Mouse (Mus musculus) heart, postnatal 25 days (tissue): Measurements from ENCODE around the gene Icmt. TPM values are rescaled to one million over a fixed set of nuclear protein-coding genes. Genes with fewer than 3 reads are reported as not detected.

ENCODE experiments used
- DNase-seq: peaks from one replicate; pipeline ENCODE4 v3.0.0; 2022; ENCODE audit warnings: low spot score
- intact Hi-C: fragments of 180-260 bp; cut with DNase I; formaldehyde crosslinking; loops from one replicate; pipeline ENCODE4 v1.15.1; 2025
- total RNA-seq, 2 experiments: library from RNA; stranded (reverse); gene quantifications; 2 replicates each; pipeline ENCODE4 v1.2.3; 2021

The Icmt gene
- total RNA-seq, 2 experiments from 2014 or later = 25.2 to 26.7 TPM

GRCm38 (mm10) chr4:152355672-152356071 is 58.6 kb downstream of the Icmt start:
- intact Hi-C loops = no loop called here
- no peak for DNase-seq

Other genes starting within 250 kb of the Icmt start
- gene Plekhg5, start 224.7 kb upstream of the Icmt start, total RNA-seq = 10 to 100 TPM; 18.7 to 18.9 TPM
- 1 to 10 TPM; 2.9 to 3.0 TPM for gene Tnfrsf25, start 181.3 kb upstream of the Icmt start, total RNA-seq
- 1 to 10 TPM; 1.7 to 2.2 TPM for gene Espn, start 144.9 kb upstream of the Icmt start, total RNA-seq
- gene Hes2, start 138.4 kb upstream of the Icmt start, total RNA-seq = not detected
- 10 to 100 TPM; 53.4 to 58.8 TPM for gene Acot7, start 119.1 kb upstream of the Icmt start, total RNA-seq
- 10 to 100 TPM; 14.3 to 14.9 TPM for gene Gpr153, start 23.0 kb upstream of the Icmt start, total RNA-seq
- gene Hes3, start 5.6 kb upstream of the Icmt start, total RNA-seq = not detected
- gene Rnf207, start 21.8 kb downstream of the Icmt start, total RNA-seq = 10 to 100 TPM; 69.6 to 73.3 TPM
- 100 to 1,000 TPM; 254 TPM for gene Rpl22, start 28.5 kb downstream of the Icmt start, total RNA-seq
- under 1 TPM; 0.08 to 0.14 TPM for gene Chd5, start 41.4 kb downstream of the Icmt start, total RNA-seq
- gene Nphp4, start 179.5 kb downstream of the Icmt start, total RNA-seq = 1 to 10 TPM in 1 of 2 experiments, under 1 TPM in 1; 0.89 to 1.2 TPM
- 1 to 10 TPM; 2.1 to 3.4 TPM for gene Kcnab2, start 180.6 kb downstream of the Icmt start, total RNA-seq